Mouse (Mus musculus) G1E-ER4 (cell line): ENCODE measurements around the gene Ipo13. TPM values are rescaled to one million over a fixed set of nuclear protein-coding genes. Genes with fewer than 3 reads are reported as not detected.

Source experiments
- GATA1 ChIP-seq: IDR thresholded peaks from one replicate; pipeline ENCODE4 v1.8.0; 2012; ENCODE audit warnings: low read length, inconsistent platforms
- polyA plus RNA-seq: library from polyadenylated mRNA; stranded (reverse); fragments of >175 nt; gene quantifications from 2 replicates; pipeline ENCODE4 v1.2.3, GENCODE M21; 2012

Gene Ipo13
- polyA plus RNA-seq, 1 experiment: 32.2 TPM

- TF ChIP-seq GATA1: no peak
Observed at GRCm38 (mm10) chr4:117870437-117870836, 44.4 kb downstream of the Ipo13 start.

GRCm38 (mm10) chr4:117869317-117869716, 45.5 kb downstream of the Ipo13 start:
- no peak for TF ChIP-seq GATA1

GRCm38 (mm10) chr4:117867823-117868222, 47.0 kb downstream of the Ipo13 start:
- TF ChIP-seq GATA1: no peak

GRCm38 (mm10) chr4:117867000-117867399, 47.8 kb downstream of the Ipo13 start:
- no peak for TF ChIP-seq GATA1

- TF ChIP-seq GATA1: no peak
Observed at GRCm38 (mm10) chr4:117866083-117866482, 48.7 kb downstream of the Ipo13 start.

GRCm38 (mm10) chr4:117862823-117863222, 52.0 kb downstream of the Ipo13 start:
- TF ChIP-seq GATA1: no peak

- TF ChIP-seq GATA1: no peak
Observed at GRCm38 (mm10) chr4:117860570-117860969, 54.2 kb downstream of the Ipo13 start.

- no peak for TF ChIP-seq GATA1
Observed at GRCm38 (mm10) chr4:117858794-117859193, 56.0 kb downstream of the Ipo13 start.

GRCm38 (mm10) chr4:117855146-117855545, 59.7 kb downstream of the Ipo13 start:
- TF ChIP-seq GATA1: no peak

GRCm38 (mm10) chr4:117852152-117852868, 62.5 kb downstream of the Ipo13 start:
- no peak for TF ChIP-seq GATA1

- no peak for TF ChIP-seq GATA1
Observed at GRCm38 (mm10) chr4:117850871-117851270, 63.9 kb downstream of the Ipo13 start.

- TF ChIP-seq GATA1: no peak
Observed at GRCm38 (mm10) chr4:117850176-117850575, 64.6 kb downstream of the Ipo13 start.

- no peak for TF ChIP-seq GATA1
Observed at GRCm38 (mm10) chr4:117849506-117849905, 65.3 kb downstream of the Ipo13 start.

GRCm38 (mm10) chr4:117849063-117849462, 65.7 kb downstream of the Ipo13 start:
- no peak for TF ChIP-seq GATA1

GRCm38 (mm10) chr4:117847011-117847410, 67.8 kb downstream of the Ipo13 start:
- TF ChIP-seq GATA1: no peak

GRCm38 (mm10) chr4:117846261-117846660, 68.5 kb downstream of the Ipo13 start:
- no peak for TF ChIP-seq GATA1

GRCm38 (mm10) chr4:117845316-117845715, 69.5 kb downstream of the Ipo13 start:
- TF ChIP-seq GATA1: no peak

Other genes with a start within 250 kb of the Ipo13 start
- 35.1 and 41.2 TPM in 2 replicates for gene Dmap1, start 232.7 kb downstream of the Ipo13 start, polyA plus RNA-seq
- not detected in 2 replicates for gene Gm12845, start 190.6 kb downstream of the Ipo13 start, polyA plus RNA-seq
- gene Klf17, start 149.4 kb downstream of the Ipo13 start, polyA plus RNA-seq: not detected in 2 replicates
- 14.1 and 15.4 TPM in 2 replicates for gene Slc6a9, start 80.5 kb downstream of the Ipo13 start, polyA plus RNA-seq
- 0.12 TPM in 1 of 2 replicates, not detected in the other for gene Ccdc24, start 42.4 kb downstream of the Ipo13 start, polyA plus RNA-seq
- not detected in 2 replicates for gene B4galt2, start 31.5 kb downstream of the Ipo13 start, polyA plus RNA-seq
- gene Atp6v0b, start 27.7 kb downstream of the Ipo13 start, polyA plus RNA-seq: 124 and 254 TPM in 2 replicates
- gene Dph2, start 23.0 kb downstream of the Ipo13 start, polyA plus RNA-seq: 20.0 and 23.4 TPM in 2 replicates
- 0.06 and 0.13 TPM in 2 replicates for gene Artn, start 14.8 kb upstream of the Ipo13 start, polyA plus RNA-seq
- gene St3gal3, start 219.9 kb upstream of the Ipo13 start, polyA plus RNA-seq: 15.6 and 19.7 TPM in 2 replicates